Mouse (Mus musculus) midbrain, embryonic 16.5 days (tissue): ENCODE results near the gene Kif26b. TPM values are rescaled to one million over a fixed set of nuclear protein-coding genes. Genes with fewer than 3 reads are reported as not detected.

Experiments
- ATAC-seq: fragments of 200-750 bp; cut with Nextera tagmentation; 2 replicates; pipeline ENCODE4 v1.8.0; 2017; ENCODE audit warnings: moderate TSS enrichment
- H3K27ac ChIP-seq: fragments of 300-500 bp; sonication (generic); 2 replicates; pipeline ENCODE4 v1.5.1; 2014; ENCODE audit warnings: mild to moderate bottlenecking, low read length, mixed read lengths
- H3K27me3 ChIP-seq: fragments of 300-500 bp; sonication (generic); 2 replicates; pipeline ENCODE4 v1.6.1; 2014; ENCODE audit warnings: low read depth, low read length, mixed read lengths; ENCODE audit not compliant: control insufficient read depth, insufficient read depth
- H3K36me3 ChIP-seq: fragments of 300-500 bp; sonication (generic); 2 replicates; pipeline ENCODE4 v1.6.1; 2014; ENCODE audit warnings: mild to moderate bottlenecking, low read length, moderate library complexity, mixed read lengths; ENCODE audit not compliant: control insufficient read depth, insufficient read depth
- H3K4me1 ChIP-seq: fragments of 300-500 bp; sonication (generic); 2 replicates; pipeline ENCODE4 v1.6.1; 2014; ENCODE audit warnings: mild to moderate bottlenecking, low read length, mixed read lengths; ENCODE audit not compliant: control insufficient read depth, insufficient read depth
- H3K4me2 ChIP-seq: fragments of 300-500 bp; sonication (generic); 2 replicates; pipeline ENCODE4 v1.6.1; 2014; ENCODE audit warnings: mild to moderate bottlenecking, low read length, mixed read lengths
- H3K4me3 ChIP-seq: fragments of 300-500 bp; sonication (generic); 2 replicates; pipeline ENCODE4 v1.5.1; 2014; ENCODE audit warnings: low read depth, mild to moderate bottlenecking, low read length, moderate library complexity, mixed read lengths
- H3K9ac ChIP-seq: fragments of 300-500 bp; sonication (generic); 2 replicates; pipeline ENCODE4 v1.6.1; 2014; ENCODE audit warnings: low read depth, low read length, mixed read lengths
- H3K9me3 ChIP-seq: fragments of 300-500 bp; sonication (generic); replicated peaks from 2 replicates; pipeline ENCODE4 v1.6.1; 2014; ENCODE audit warnings: mild to moderate bottlenecking, low read length, mixed read lengths; ENCODE audit not compliant: control insufficient read depth, poor library complexity, severe bottlenecking
- WGBS: fragments of 180-500 bp; shearing (Covaris S2); extraction: QIAGEN DNeasy Blood & Tissue Kit; methylation state at CpG from one replicate; pipeline ENCODE4 v1.1.7; 2014; 5-methylcytosine and 5-hydroxymethylcytosine counted together
- polyA plus RNA-seq: library from polyadenylated mRNA; unstranded; fragments of >200 nt; fragmentation: Nextera tagmentation; extraction: Ambion mirVana; gene quantifications from 2 replicates; pipeline ENCODE4 v1.2.1, GENCODE M21; 2015

The Kif26b gene
- polyA plus RNA-seq, 1 experiment from 2014 or later = 8.1 TPM

- no peaks in the 10 kb centered on the region for H3K36me3 ChIP-seq
- H3K9ac ChIP-seq = no peak overlapping the region
- 84% methylated on average over 4 of the region's 4 CpGs for WGBS
- H3K27me3 ChIP-seq = no peaks in the 10 kb centered on the region
- H3K4me2 ChIP-seq = no peak overlapping the region
- no peak overlapping the region for H3K27ac ChIP-seq
- H3K4me1 ChIP-seq = no peaks in the 10 kb centered on the region
- no peaks in the 10 kb centered on the region for H3K9me3 ChIP-seq
- no peak overlapping the region for H3K4me3 ChIP-seq
- ATAC-seq = no peak
Observed at GRCm38 (mm10) chr1:178854936-178855335, 326.0 kb downstream of the Kif26b start.

GRCm38 (mm10) chr1:178855974-178856373, 327.0 kb downstream of the Kif26b start:
- 31% methylated on average over 6 of the region's 6 CpGs for WGBS
- Histone ChIP-seq H3K4me3 (no peak overlapping the region), H3K27ac (peak overlapping the region; percentile 44), H3K9me3 (no peaks in the 10 kb centered on the region), H3K36me3 (no peaks in the 10 kb centered on the region), H3K4me2 (no peak overlapping the region), H3K27me3 (no peaks in the 10 kb centered on the region), H3K4me1 (peaks cover 5% of the 10 kb centered on the region; the same call in 1 of the 2 replicates), H3K9ac (no peak overlapping the region)
- peak; percentile 55 for ATAC-seq

GRCm38 (mm10) chr1:178860671-178861391, 331.9 kb downstream of the Kif26b start:
- no peak overlapping the region for H3K9ac ChIP-seq
- H3K4me2 ChIP-seq = no peak overlapping the region
- peaks cover 15% of the 10 kb centered on the region for H3K4me1 ChIP-seq
- no peak overlapping the region for H3K4me3 ChIP-seq
- WGBS = 47% methylated on average over 8 of the region's 8 CpGs
- H3K36me3 ChIP-seq = no peaks in the 10 kb centered on the region
- ATAC-seq = no peak
- H3K27ac ChIP-seq = no peak overlapping the region
- H3K27me3 ChIP-seq = no peaks in the 10 kb centered on the region
- H3K9me3 ChIP-seq = no peaks in the 10 kb centered on the region

- Histone ChIP-seq H3K4me1 (peaks cover 15% of the 10 kb centered on the region), H3K36me3 (no peaks in the 10 kb centered on the region), H3K9me3 (no peaks in the 10 kb centered on the region), H3K27ac (peak overlapping the region; percentile 71), H3K27me3 (no peaks in the 10 kb centered on the region), H3K4me3 (no peak overlapping the region), H3K4me2 (peak overlapping the region; percentile 1; the same call in 1 of the 2 replicates), H3K9ac (peak overlapping the region; percentile 44; the same call in 1 of the 2 replicates)
- no peak for ATAC-seq
- 53% methylated on average over 8 of the region's 8 CpGs for WGBS
Observed at GRCm38 (mm10) chr1:178861392-178861762, 332.5 kb downstream of the Kif26b start.

- WGBS = 82% methylated on average over 6 of the region's 6 CpGs
- H3K4me3 ChIP-seq = no peak overlapping the region
- H3K9ac ChIP-seq = no peak overlapping the region
- no peak overlapping the region for H3K4me2 ChIP-seq
- no peaks in the 10 kb centered on the region for H3K27me3 ChIP-seq
- no peak overlapping the region for H3K27ac ChIP-seq
- no peak for ATAC-seq
- H3K4me1 ChIP-seq = peaks cover 15% of the 10 kb centered on the region
- no peaks in the 10 kb centered on the region for H3K9me3 ChIP-seq
- no peaks in the 10 kb centered on the region for H3K36me3 ChIP-seq
Observed at GRCm38 (mm10) chr1:178863756-178864155, 334.8 kb downstream of the Kif26b start.

GRCm38 (mm10) chr1:178864297-178864696, 335.4 kb downstream of the Kif26b start:
- no peak overlapping the region for H3K4me2 ChIP-seq
- H3K27ac ChIP-seq = no peak overlapping the region
- peak; percentile 39; the same call in 1 of the 2 replicates for ATAC-seq

GRCm38 (mm10) chr1:178866757-178867156, 337.8 kb downstream of the Kif26b start:
- WGBS = 90% methylated on average over 4 of the region's 4 CpGs
- no peak for ATAC-seq
- H3K27ac ChIP-seq = no peak overlapping the region
- no peak overlapping the region for H3K4me2 ChIP-seq
- H3K36me3 ChIP-seq = no peaks in the 10 kb centered on the region; the same call in 1 of the 2 replicates
- H3K27me3 ChIP-seq = no peaks in the 10 kb centered on the region
- H3K4me1 ChIP-seq = peaks cover 3% of the 10 kb centered on the region
- H3K4me3 ChIP-seq = no peak overlapping the region
- no peaks in the 10 kb centered on the region for H3K9me3 ChIP-seq
- no peak overlapping the region for H3K9ac ChIP-seq

More at GRCm38 (mm10) chr1:178864297-178864696, 335.4 kb downstream of the Kif26b start:
- no peaks in the 10 kb centered on the region for H3K27me3 ChIP-seq
- H3K9ac ChIP-seq = no peak overlapping the region
- H3K4me3 ChIP-seq = no peak overlapping the region
- no peaks in the 10 kb centered on the region for H3K36me3 ChIP-seq
- H3K4me1 ChIP-seq = peaks cover 15% of the 10 kb centered on the region
- WGBS = 39% methylated on average over 4 of the region's 4 CpGs
- H3K9me3 ChIP-seq = no peaks in the 10 kb centered on the region

- Histone ChIP-seq H3K36me3 (no peaks in the 10 kb centered on the region; the same call in 1 of the 2 replicates), H3K9me3 (no peaks in the 10 kb centered on the region), H3K27me3 (no peaks in the 10 kb centered on the region), H3K9ac (no peak overlapping the region), H3K4me2 (no peak overlapping the region), H3K27ac (no peak overlapping the region), H3K4me3 (no peak overlapping the region), H3K4me1 (no peaks in the 10 kb centered on the region)
- 88% methylated on average over 3 of the region's 3 CpGs for WGBS
- no peak for ATAC-seq
Observed at GRCm38 (mm10) chr1:178871055-178871454, 342.1 kb downstream of the Kif26b start.

- Histone ChIP-seq H3K4me1 (no peaks in the 10 kb centered on the region), H3K9me3 (no peaks in the 10 kb centered on the region), H3K4me3 (no peak overlapping the region), H3K9ac (no peak overlapping the region), H3K4me2 (no peak overlapping the region), H3K36me3 (no peaks in the 10 kb centered on the region), H3K27me3 (no peaks in the 10 kb centered on the region), H3K27ac (no peak overlapping the region)
- peak; percentile 54; the same call in 1 of the 2 replicates for ATAC-seq
- 45% methylated on average over 2 of the region's 2 CpGs for WGBS
Observed at GRCm38 (mm10) chr1:178876926-178877325, 348.0 kb downstream of the Kif26b start.
